Mouse (Mus musculus): Measurements from ENCODE around the gene Polr2b. TPM values are rescaled to one million over a fixed set of nuclear protein-coding genes. Genes with fewer than 3 reads are reported as not detected.

Polr2b gene
- polyA plus RNA-seq, 1 experiment from 2014 or later: 89.9 TPM

- H3K9ac ChIP-seq: no peak overlapping the region
- H3K4me2 ChIP-seq (replicated peaks): no peak overlapping the region
- no peak for ATAC-seq (ENCODE audit: low FRiP score, low read depth)
- H3K4me3 ChIP-seq: no peak overlapping the region
- no peaks in the 10 kb centered on the region for H3K27me3 ChIP-seq (replicated peaks)
- no peak overlapping the region for H3K27ac ChIP-seq
- peaks cover 10% of the 10 kb centered on the region; the same call in 1 of the 2 replicates for H3K4me1 ChIP-seq
- no peaks in the 10 kb centered on the region for H3K9me3 ChIP-seq
- H3K36me3 ChIP-seq: peaks cover 1% of the 10 kb centered on the region
- WGBS: 85% methylated on average over 19 of the region's 19 CpGs
These were observed 45.6 kb downstream of the Polr2b start for GRCm38 (mm10) chr5:77355307-77356265.

DNA sequence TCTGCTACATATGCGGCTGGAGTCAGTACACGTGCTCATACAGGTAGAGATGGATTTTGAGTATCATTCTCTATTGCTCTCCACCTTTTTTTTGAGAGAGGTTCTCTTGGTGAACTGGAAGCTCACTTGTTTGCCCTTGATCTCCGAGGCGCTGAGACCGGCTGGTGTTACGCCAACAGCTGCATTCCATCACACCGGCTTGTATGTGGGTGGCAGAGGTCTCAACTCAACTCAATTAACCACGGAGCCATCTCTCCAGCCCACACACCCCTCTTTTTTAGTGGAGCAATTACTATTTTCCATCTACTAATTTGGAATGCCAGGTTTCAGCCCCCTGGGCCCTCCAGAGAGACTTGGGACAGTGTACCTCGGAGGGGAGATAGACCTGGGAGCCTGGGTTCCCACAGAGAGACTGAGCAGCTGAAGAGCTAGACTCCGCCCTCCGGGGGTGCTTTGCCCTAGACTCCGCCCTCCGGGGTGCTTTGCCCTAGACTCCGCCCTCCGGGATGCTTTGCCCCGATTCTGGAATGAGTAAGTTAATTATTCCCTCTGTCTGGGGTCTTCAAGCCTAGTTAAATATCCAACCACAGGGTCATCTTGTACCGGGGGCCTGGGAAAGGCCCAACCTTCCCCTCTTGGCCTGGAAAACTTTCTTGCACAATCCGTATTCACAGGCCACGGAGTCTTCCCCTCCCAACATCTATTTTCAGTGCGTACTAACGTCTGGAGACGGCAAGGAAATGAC is 47.6 kb downstream of the Polr2b start:
- peak overlapping the region; percentile 29 for H3K4me3 ChIP-seq
- no peaks in the 10 kb centered on the region for H3K36me3 ChIP-seq
- H3K4me1 ChIP-seq: peaks cover 10% of the 10 kb centered on the region; the same call in 1 of the 2 replicates
- peak overlapping the region; percentile 59 for H3K4me2 ChIP-seq (replicated peaks)
- ATAC-seq (ENCODE audit: low FRiP score, low read depth): peak; percentile 63
- no peak overlapping the region for H3K27ac ChIP-seq
- no peaks in the 10 kb centered on the region for H3K27me3 ChIP-seq (replicated peaks)
- H3K9me3 ChIP-seq: no peaks in the 10 kb centered on the region
- WGBS: 16% methylated on average over 22 of the region's 22 CpGs
- H3K9ac ChIP-seq: 0 out of 2 replicates have a peak overlapping the region, but pooled peaks have one; percentile 35

- peak; percentile 52 for ATAC-seq (ENCODE audit: low FRiP score, low read depth)
- Histone ChIP-seq H3K36me3 (no peaks in the 10 kb centered on the region), H3K27me3 (replicated peaks) (no peaks in the 10 kb centered on the region), H3K4me3 (peak overlapping the region; percentile 29), H3K9ac (no peak overlapping the region), H3K27ac (no peak overlapping the region), H3K9me3 (no peaks in the 10 kb centered on the region), H3K4me2 (replicated peaks) (peak overlapping the region; percentile 59), H3K4me1 (peaks cover 10% of the 10 kb centered on the region; the same call in 1 of the 2 replicates)
- WGBS: 2% methylated on average over 10 of the region's 10 CpGs
These were observed 48.4 kb downstream of the Polr2b start for GRCm38 (mm10) chr5:77358347-77358746.

DNA sequence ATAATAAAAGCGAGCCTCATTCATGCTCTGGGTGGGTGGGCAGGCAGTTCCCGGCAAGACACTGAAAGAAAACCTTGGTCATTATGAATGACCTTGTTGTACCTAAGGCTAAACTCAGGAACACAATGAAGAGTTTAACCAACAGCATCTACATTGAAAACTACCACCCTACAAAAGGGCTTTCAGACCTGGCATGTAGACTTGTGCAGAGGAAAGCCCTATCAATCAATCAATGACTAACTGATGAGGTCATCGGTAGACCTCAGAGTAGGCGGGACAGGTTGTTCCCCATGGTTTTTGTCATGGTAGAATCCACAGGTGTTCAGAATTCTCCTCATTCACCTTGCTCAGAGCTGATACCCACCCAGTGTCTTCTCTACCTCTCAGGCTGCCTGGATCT is 50.0 kb downstream of the Polr2b start:
- ATAC-seq (ENCODE audit: low FRiP score, low read depth): no peak
- no peak overlapping the region for H3K27ac ChIP-seq
- no peaks in the 10 kb centered on the region for H3K27me3 ChIP-seq (replicated peaks)
- H3K9ac ChIP-seq: no peak overlapping the region
- no peak overlapping the region for H3K4me2 ChIP-seq (replicated peaks)
- H3K4me3 ChIP-seq: no peak overlapping the region
- 92% methylated on average over 4 of the region's 4 CpGs for WGBS
- H3K9me3 ChIP-seq: no peaks in the 10 kb centered on the region
- peaks cover 6% of the 10 kb centered on the region; the same call in 1 of the 2 replicates for H3K4me1 ChIP-seq
- no peaks in the 10 kb centered on the region for H3K36me3 ChIP-seq

GRCm38 (mm10) chr5:77361006-77361405 is 51.1 kb downstream of the Polr2b start:
- Histone ChIP-seq H3K9ac (no peak overlapping the region), H3K27me3 (replicated peaks) (no peaks in the 10 kb centered on the region), H3K27ac (no peak overlapping the region), H3K4me3 (no peak overlapping the region), H3K4me1 (peaks cover 6% of the 10 kb centered on the region; the same call in 1 of the 2 replicates), H3K36me3 (no peaks in the 10 kb centered on the region), H3K9me3 (no peaks in the 10 kb centered on the region), H3K4me2 (replicated peaks) (no peak overlapping the region)
- ATAC-seq (ENCODE audit: low FRiP score, low read depth): no peak
- 82% methylated on average over 4 of the region's 4 CpGs for WGBS

GRCm38 (mm10) chr5:77362120-77362519 is 52.2 kb downstream of the Polr2b start:
- Histone ChIP-seq H3K4me2 (replicated peaks) (no peak overlapping the region), H3K9ac (no peak overlapping the region), H3K27me3 (replicated peaks) (no peaks in the 10 kb centered on the region), H3K4me3 (no peak overlapping the region), H3K36me3 (no peaks in the 10 kb centered on the region), H3K9me3 (no peaks in the 10 kb centered on the region), H3K27ac (no peak overlapping the region), H3K4me1 (peaks cover 6% of the 10 kb centered on the region; the same call in 1 of the 2 replicates)
- 63% methylated on average over 3 of the region's 3 CpGs for WGBS
- no peak for ATAC-seq (ENCODE audit: low FRiP score, low read depth)

GRCm38 (mm10) chr5:77363650-77364049 is 53.7 kb downstream of the Polr2b start:
- Histone ChIP-seq H3K4me3 (no peak overlapping the region), H3K27me3 (replicated peaks) (no peaks in the 10 kb centered on the region), H3K27ac (no peak overlapping the region), H3K4me2 (replicated peaks) (no peak overlapping the region), H3K9me3 (no peaks in the 10 kb centered on the region), H3K4me1 (no peaks in the 10 kb centered on the region), H3K36me3 (no peaks in the 10 kb centered on the region), H3K9ac (no peak overlapping the region)
- WGBS: 87% methylated on average over 6 of the region's 6 CpGs
- no peak for ATAC-seq (ENCODE audit: low FRiP score, low read depth)

GRCm38 (mm10) chr5:77364443-77365038 is 54.6 kb downstream of the Polr2b start:
- H3K27me3 ChIP-seq (replicated peaks): no peaks in the 10 kb centered on the region
- no peaks in the 10 kb centered on the region for H3K36me3 ChIP-seq
- WGBS: 97% methylated on average over 3 of the region's 3 CpGs
- no peak for ATAC-seq (ENCODE audit: low FRiP score, low read depth)
- H3K4me3 ChIP-seq: no peak overlapping the region
- H3K4me1 ChIP-seq: no peaks in the 10 kb centered on the region
- no peak overlapping the region for H3K9ac ChIP-seq
- no peaks in the 10 kb centered on the region for H3K9me3 ChIP-seq
- H3K27ac ChIP-seq: no peak overlapping the region
- H3K4me2 ChIP-seq (replicated peaks): no peak overlapping the region

DNA sequence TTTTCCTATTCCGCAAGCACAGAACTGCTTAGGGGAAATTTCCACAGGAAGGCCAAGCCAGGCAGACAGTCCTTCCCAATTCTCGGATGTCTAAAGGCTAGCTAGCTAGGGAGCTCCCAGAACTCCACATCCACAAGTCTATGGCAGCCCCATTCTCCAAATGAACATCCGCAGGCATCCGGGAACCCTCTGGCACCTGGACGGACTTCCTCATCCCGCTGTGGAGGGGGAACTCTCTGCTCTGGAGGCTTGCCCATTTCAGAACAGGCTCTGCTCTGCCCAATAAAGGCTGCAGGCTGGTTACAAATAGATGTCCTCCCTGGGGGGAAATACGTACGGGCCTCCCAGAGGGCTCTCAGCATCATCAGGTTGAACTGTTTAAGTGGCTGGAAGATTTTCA is 56.4 kb downstream of the Polr2b start:
- Histone ChIP-seq H3K27me3 (replicated peaks) (no peaks in the 10 kb centered on the region), H3K4me2 (replicated peaks) (no peak overlapping the region), H3K36me3 (no peaks in the 10 kb centered on the region), H3K4me1 (no peaks in the 10 kb centered on the region), H3K27ac (no peak overlapping the region), H3K9me3 (no peaks in the 10 kb centered on the region), H3K4me3 (no peak overlapping the region), H3K9ac (no peak overlapping the region)
- 84% methylated on average over 8 of the region's 8 CpGs for WGBS
- ATAC-seq (ENCODE audit: low FRiP score, low read depth): no peak

DNA sequence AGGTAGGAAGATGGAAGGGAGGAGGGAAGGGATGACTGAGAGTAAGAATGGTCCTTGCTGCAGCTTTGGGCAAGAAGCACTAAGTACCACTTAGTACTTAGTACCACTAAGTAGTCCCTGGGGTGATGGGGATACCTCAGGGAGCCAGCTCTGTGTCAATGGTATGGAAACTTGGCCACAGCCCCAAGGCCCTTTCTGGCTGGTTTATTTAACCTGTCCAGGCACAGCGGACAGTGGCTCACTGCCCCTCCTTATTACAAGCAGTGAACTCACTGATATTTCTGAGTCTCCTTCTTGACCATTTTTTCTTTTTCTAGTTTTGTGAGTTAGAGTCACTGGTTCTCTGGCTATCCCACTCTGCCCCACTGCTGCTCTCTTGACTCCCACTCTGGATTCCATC is 57.2 kb downstream of the Polr2b start:
- Histone ChIP-seq H3K9me3 (no peaks in the 10 kb centered on the region), H3K9ac (no peak overlapping the region), H3K4me3 (no peak overlapping the region), H3K4me2 (replicated peaks) (no peak overlapping the region), H3K27ac (no peak overlapping the region), H3K27me3 (replicated peaks) (no peaks in the 10 kb centered on the region), H3K4me1 (no peaks in the 10 kb centered on the region), H3K36me3 (no peaks in the 10 kb centered on the region)
- WGBS: 88% methylated on average over 1 of the region's 1 CpGs
- no peak for ATAC-seq (ENCODE audit: low FRiP score, low read depth)

DNA sequence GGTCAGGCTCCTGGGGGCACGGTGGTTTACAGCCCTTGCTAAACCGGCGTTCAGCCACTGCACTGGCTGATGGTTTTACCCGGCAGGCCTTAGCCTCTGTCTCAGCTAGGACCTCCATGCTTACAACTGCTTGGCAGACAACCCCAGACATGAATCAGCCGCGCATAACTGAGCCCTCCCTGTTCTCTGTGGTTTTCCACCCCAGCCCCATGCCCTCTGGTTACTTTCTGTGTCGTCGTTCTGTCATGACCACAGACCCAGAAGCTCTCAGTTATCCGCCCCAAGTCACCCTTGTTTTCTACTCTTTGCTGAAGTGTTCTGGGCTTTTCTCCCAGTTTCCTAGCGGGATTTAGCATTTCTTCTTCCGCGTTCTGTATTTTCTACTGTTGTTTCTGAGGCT is 57.7 kb downstream of the Polr2b start:
- H3K4me3 ChIP-seq: no peak overlapping the region
- no peak for ATAC-seq (ENCODE audit: low FRiP score, low read depth)
- no peaks in the 10 kb centered on the region for H3K36me3 ChIP-seq
- no peak overlapping the region for H3K9ac ChIP-seq
- H3K27me3 ChIP-seq (replicated peaks): no peaks in the 10 kb centered on the region
- WGBS: 55% methylated on average over 12 of the region's 12 CpGs
- H3K9me3 ChIP-seq: no peaks in the 10 kb centered on the region
- no peak overlapping the region for H3K4me2 ChIP-seq (replicated peaks)
- no peaks in the 10 kb centered on the region for H3K4me1 ChIP-seq
- no peak overlapping the region for H3K27ac ChIP-seq

GRCm38 (mm10) chr5:77368194-77368593 is 58.2 kb downstream of the Polr2b start:
- Histone ChIP-seq H3K27me3 (replicated peaks) (no peaks in the 10 kb centered on the region), H3K4me2 (replicated peaks) (no peak overlapping the region), H3K9ac (no peak overlapping the region), H3K27ac (no peak overlapping the region), H3K9me3 (no peaks in the 10 kb centered on the region), H3K4me3 (no peak overlapping the region), H3K36me3 (no peaks in the 10 kb centered on the region), H3K4me1 (no peaks in the 10 kb centered on the region)
- ATAC-seq (ENCODE audit: low FRiP score, low read depth): no peak
- 45% methylated on average over 7 of the region's 7 CpGs for WGBS

Data from neural tube, embryonic 12.5 days (tissue).